Mouse (Mus musculus): ENCODE data around the gene Gucy2c.

DNA sequence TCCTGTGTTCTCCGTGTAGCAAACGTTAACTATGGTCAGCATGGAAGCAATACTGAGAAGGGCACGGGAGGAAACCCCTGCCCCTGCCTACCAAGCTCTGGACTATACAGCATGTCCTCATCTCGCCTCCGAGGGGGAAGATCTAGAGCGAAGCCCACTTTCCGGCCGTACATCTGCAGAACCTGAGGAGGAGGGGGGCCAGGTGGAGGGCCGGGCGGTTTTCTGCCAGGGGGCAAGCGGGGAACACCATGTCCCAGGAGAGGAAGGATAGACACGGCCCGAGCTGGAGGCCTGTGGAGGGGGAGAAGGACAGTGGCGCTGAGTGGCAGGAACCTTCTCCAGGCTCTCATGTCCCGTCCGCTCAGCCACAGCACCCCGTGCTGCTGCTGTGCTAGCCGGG is 39.5 kb upstream of the Gucy2c start:
- TF ChIP-seq CTCF (IDR thresholded peaks at IDR 0.05; ENCODE audit: extremely low read depth, insufficient read depth, insufficient read length, insufficient replicate concordance) (no peak), POLR2A (IDR thresholded peaks at IDR 0.05; ENCODE audit: low read depth, low read length) (no peak)
